Mouse (Mus musculus) heart, embryonic 15.5 days (tissue): ENCODE measurements at regions not wholly inside any gene's neighbourhood (a gene's known extent, or its start where the extent isn't known, plus 50 kb on each side); places are given as distances from the start of the nearest gene placed in this dataset.

ENCODE experiments used
- ATAC-seq: fragments of 200-750 bp; cut with Nextera tagmentation; replicated peaks from 2 replicates; pipeline ENCODE4 v1.8.0; 2017; ENCODE audit warnings: low read depth, moderate TSS enrichment; ENCODE audit not compliant: insufficient number of reproducible peaks, insufficient read depth, low FRiP score
- H3K27ac ChIP-seq: fragments of 300-500 bp; sonication (generic); 2 replicates; pipeline ENCODE4 v1.5.1; 2015; ENCODE audit warnings: mild to moderate bottlenecking, inconsistent platforms
- H3K27me3 ChIP-seq: fragments of 300-500 bp; sonication (generic); 2 replicates; pipeline ENCODE4 v1.6.1; 2015; ENCODE audit warnings: inconsistent platforms
- H3K36me3 ChIP-seq: fragments of 300-500 bp; sonication (generic); 2 replicates; pipeline ENCODE4 v1.6.1; 2015; ENCODE audit warnings: mild to moderate bottlenecking, inconsistent platforms
- H3K4me1 ChIP-seq: fragments of 300-500 bp; sonication (generic); replicated peaks from 2 replicates; pipeline ENCODE4 v1.6.1; 2015; ENCODE audit warnings: inconsistent platforms
- H3K4me2 ChIP-seq: fragments of 300-500 bp; sonication (generic); 2 replicates; pipeline ENCODE4 v1.6.1; 2015; ENCODE audit warnings: inconsistent platforms, mild to moderate bottlenecking, moderate library complexity
- H3K4me3 ChIP-seq: fragments of 300-500 bp; sonication (generic); 2 replicates; pipeline ENCODE4 v1.5.1; 2015; ENCODE audit warnings: mild to moderate bottlenecking, inconsistent platforms
- H3K9ac ChIP-seq: fragments of 300-500 bp; sonication (generic); 2 replicates; pipeline ENCODE4 v1.6.1; 2015; ENCODE audit warnings: mild to moderate bottlenecking, inconsistent platforms
- H3K9me3 ChIP-seq: fragments of 300-500 bp; sonication (generic); replicated peaks from 2 replicates; pipeline ENCODE4 v1.6.1; 2016; ENCODE audit warnings: inconsistent platforms
- WGBS: fragments of 180-500 bp; shearing (Covaris S2); methylation state at CpG from one replicate; pipeline ENCODE4 v1.1.7; 2015; ENCODE audit warnings: mixed read lengths; 5-methylcytosine and 5-hydroxymethylcytosine counted together

GRCm38 (mm10) chr8:107860251-107860650 is 82.2 kb upstream of the Zfhx3 start:
- no peak for ATAC-seq
- Histone ChIP-seq H3K27ac (no peak overlapping the region), H3K4me2 (no peak overlapping the region), H3K27me3 (no peaks in the 10 kb centered on the region), H3K36me3 (no peaks in the 10 kb centered on the region), H3K4me1 (no peaks in the 10 kb centered on the region), H3K9me3 (no peaks in the 10 kb centered on the region), H3K4me3 (no peak overlapping the region), H3K9ac (no peak overlapping the region)
- 79% methylated on average over 4 of the region's 4 CpGs for WGBS

- Histone ChIP-seq H3K27me3 (no peaks in the 10 kb centered on the region), H3K4me3 (no peak overlapping the region), H3K9me3 (no peaks in the 10 kb centered on the region), H3K4me2 (no peak overlapping the region), H3K27ac (no peak overlapping the region), H3K36me3 (no peaks in the 10 kb centered on the region), H3K4me1 (no peaks in the 10 kb centered on the region), H3K9ac (no peak overlapping the region)
- WGBS, result 49% methylated on average over 14 of the region's 14 CpGs
- no peak for ATAC-seq
These were observed 77.4 kb upstream of the Zfhx3 start for GRCm38 (mm10) chr8:107864802-107865651.

GRCm38 (mm10) chr8:107865744-107866143 is 76.7 kb upstream of the Zfhx3 start:
- no peak for ATAC-seq
- no peaks in the 10 kb centered on the region for H3K9me3 ChIP-seq
- H3K27ac ChIP-seq, result no peak overlapping the region
- H3K9ac ChIP-seq, result no peak overlapping the region
- H3K4me3 ChIP-seq, result no peak overlapping the region
- 58% methylated on average over 4 of the region's 4 CpGs for WGBS
- H3K27me3 ChIP-seq, result no peaks in the 10 kb centered on the region
- H3K4me1 ChIP-seq, result no peaks in the 10 kb centered on the region
- no peak overlapping the region for H3K4me2 ChIP-seq
- H3K36me3 ChIP-seq, result no peaks in the 10 kb centered on the region

- no peak overlapping the region for H3K4me3 ChIP-seq
- 62% methylated on average over 15 of the region's 15 CpGs for WGBS
- H3K27ac ChIP-seq, result no peak overlapping the region
- H3K9ac ChIP-seq, result no peak overlapping the region
- no peak overlapping the region for H3K4me2 ChIP-seq
- H3K4me1 ChIP-seq, result no peaks in the 10 kb centered on the region
- H3K36me3 ChIP-seq, result no peaks in the 10 kb centered on the region
- no peaks in the 10 kb centered on the region for H3K27me3 ChIP-seq
- H3K9me3 ChIP-seq, result no peaks in the 10 kb centered on the region
- no peak for ATAC-seq
These were observed 70.7 kb upstream of the Zfhx3 start for GRCm38 (mm10) chr8:107871718-107872117.

GRCm38 (mm10) chr8:107872121-107872520 is 70.3 kb upstream of the Zfhx3 start:
- ATAC-seq, result no peak
- no peaks in the 10 kb centered on the region for H3K9me3 ChIP-seq
- WGBS, result 77% methylated on average over 11 of the region's 11 CpGs
- no peak overlapping the region for H3K4me2 ChIP-seq
- H3K4me3 ChIP-seq, result no peak overlapping the region
- no peak overlapping the region for H3K27ac ChIP-seq
- no peaks in the 10 kb centered on the region for H3K4me1 ChIP-seq
- H3K9ac ChIP-seq, result no peak overlapping the region
- no peaks in the 10 kb centered on the region for H3K36me3 ChIP-seq
- H3K27me3 ChIP-seq, result no peaks in the 10 kb centered on the region

GRCm38 (mm10) chr8:107876455-107876854 is 66.0 kb upstream of the Zfhx3 start:
- no peak overlapping the region for H3K9ac ChIP-seq
- no peaks in the 10 kb centered on the region for H3K9me3 ChIP-seq
- WGBS, result 68% methylated on average over 2 of the region's 2 CpGs
- no peak overlapping the region for H3K4me2 ChIP-seq
- H3K4me1 ChIP-seq, result no peaks in the 10 kb centered on the region
- no peaks in the 10 kb centered on the region for H3K36me3 ChIP-seq
- ATAC-seq, result no peak
- no peaks in the 10 kb centered on the region for H3K27me3 ChIP-seq
- H3K4me3 ChIP-seq, result no peak overlapping the region
- no peak overlapping the region for H3K27ac ChIP-seq

- no peak overlapping the region for H3K4me2 ChIP-seq
- peaks cover 7% of the 10 kb centered on the region; the same call in 1 of the 2 replicates for H3K4me1 ChIP-seq
- no peaks in the 10 kb centered on the region for H3K36me3 ChIP-seq
- WGBS, result 16% methylated on average over 7 of the region's 7 CpGs
- no peaks in the 10 kb centered on the region for H3K9me3 ChIP-seq
- no peak overlapping the region for H3K27ac ChIP-seq
- H3K4me3 ChIP-seq, result no peak overlapping the region
- no peak for ATAC-seq
- H3K27me3 ChIP-seq, result no peaks in the 10 kb centered on the region
- H3K9ac ChIP-seq, result no peak overlapping the region
These were observed 60.6 kb upstream of the Zfhx3 start for GRCm38 (mm10) chr8:107881851-107882250.

- Histone ChIP-seq H3K4me1 (peaks cover 7% of the 10 kb centered on the region; the same call in 1 of the 2 replicates), H3K4me3 (no peak overlapping the region), H3K36me3 (no peaks in the 10 kb centered on the region), H3K9me3 (no peaks in the 10 kb centered on the region), H3K9ac (no peak overlapping the region), H3K27ac (no peak overlapping the region), H3K27me3 (no peaks in the 10 kb centered on the region), H3K4me2 (no peak overlapping the region)
- no peak for ATAC-seq
- WGBS, result 21% methylated on average over 7 of the region's 7 CpGs
These were observed 56.9 kb upstream of the Zfhx3 start for GRCm38 (mm10) chr8:107885547-107885946.

GRCm38 (mm10) chr8:107885971-107886370 is 56.5 kb upstream of the Zfhx3 start:
- ATAC-seq, result no peak; the same call in 1 of the 2 replicates
- Histone ChIP-seq H3K4me3 (no peak overlapping the region), H3K27ac (no peak overlapping the region), H3K4me1 (peaks cover 7% of the 10 kb centered on the region; the same call in 1 of the 2 replicates), H3K36me3 (no peaks in the 10 kb centered on the region), H3K9ac (no peak overlapping the region), H3K4me2 (no peak overlapping the region), H3K27me3 (no peaks in the 10 kb centered on the region), H3K9me3 (no peaks in the 10 kb centered on the region)
- 57% methylated on average over 5 of the region's 5 CpGs for WGBS

GRCm38 (mm10) chr8:107886516-107887253 is 55.8 kb upstream of the Zfhx3 start:
- 77% methylated on average over 19 of the region's 19 CpGs for WGBS
- Histone ChIP-seq H3K4me1 (peaks cover 7% of the 10 kb centered on the region; the same call in 1 of the 2 replicates), H3K4me2 (no peak overlapping the region), H3K27me3 (no peaks in the 10 kb centered on the region), H3K4me3 (no peak overlapping the region), H3K9ac (no peak overlapping the region), H3K36me3 (no peaks in the 10 kb centered on the region), H3K27ac (no peak overlapping the region), H3K9me3 (no peaks in the 10 kb centered on the region)
- ATAC-seq, result no peak

- Histone ChIP-seq H3K4me2 (no peak overlapping the region), H3K9ac (no peak overlapping the region), H3K9me3 (no peaks in the 10 kb centered on the region), H3K27ac (no peak overlapping the region), H3K4me3 (no peak overlapping the region), H3K36me3 (no peaks in the 10 kb centered on the region), H3K4me1 (peaks cover 7% of the 10 kb centered on the region; the same call in 1 of the 2 replicates), H3K27me3 (no peaks in the 10 kb centered on the region)
- WGBS, result 40% methylated on average over 10 of the region's 10 CpGs
- no peak for ATAC-seq
These were observed 55.1 kb upstream of the Zfhx3 start for GRCm38 (mm10) chr8:107887333-107887732.
